Mouse (Mus musculus): ENCODE measurements around the gene Nfam1.
A peak's percentile ranks its signal among the peaks of the same experiment; 100 is the strongest.
"Not testable (repeated sequence)": the region's sequence is repeated elsewhere in the genome, so short reads cannot be mapped to it uniquely, and the experiment has no call there.

Gene Nfam1

GRCm38 (mm10) chr15:83032981-83033541 is at the start of gene Nfam1:
Gene Nfam1, minus strand, starts transcription at chr15:83033306.
- peak; percentile 50 for DNase-seq

GRCm38 (mm10) chr15:83075607-83076525 is 42.8 kb upstream of the Nfam1 start:
- peak; percentile 25 for DNase-seq

GRCm38 (mm10) chr15:83074179-83074578 is 41.1 kb upstream of the Nfam1 start:
- no peak for DNase-seq

GRCm38 (mm10) chr15:83071752-83072151 is 38.6 kb upstream of the Nfam1 start:
- DNase-seq, result no peak

GRCm38 (mm10) chr15:83070942-83071341 is 37.8 kb upstream of the Nfam1 start:
- no peak for DNase-seq

GRCm38 (mm10) chr15:83068270-83068669 is 35.2 kb upstream of the Nfam1 start:
- DNase-seq, result no peak

- no peak for DNase-seq
Measured at GRCm38 (mm10) chr15:83065543-83065942, 32.4 kb upstream of the Nfam1 start.

GRCm38 (mm10) chr15:83062582-83062981 is 29.5 kb upstream of the Nfam1 start:
- DNase-seq, result not testable (repeated sequence)

- DNase-seq, result peak; percentile 18
Measured at GRCm38 (mm10) chr15:83061689-83062088, 28.6 kb upstream of the Nfam1 start.

- no peak for DNase-seq
Measured at GRCm38 (mm10) chr15:83059233-83059660, 26.1 kb upstream of the Nfam1 start.

GRCm38 (mm10) chr15:83057533-83057932 is 24.4 kb upstream of the Nfam1 start:
- DNase-seq, result no peak

- peak; percentile 15 for DNase-seq
Measured at GRCm38 (mm10) chr15:83056378-83057083, 23.4 kb upstream of the Nfam1 start.

GRCm38 (mm10) chr15:83055569-83055968 is 22.5 kb upstream of the Nfam1 start:
- no peak for DNase-seq

- DNase-seq, result no peak
Measured at GRCm38 (mm10) chr15:83053261-83053660, 20.2 kb upstream of the Nfam1 start.

- DNase-seq, result no peak
Measured at GRCm38 (mm10) chr15:83052341-83053104, 19.4 kb upstream of the Nfam1 start.

GRCm38 (mm10) chr15:83046730-83047129 is 13.6 kb upstream of the Nfam1 start:
- no peak for DNase-seq

- DNase-seq, result no peak
Measured at GRCm38 (mm10) chr15:83046308-83046707, 13.2 kb upstream of the Nfam1 start.

- not testable (repeated sequence) for DNase-seq
Measured at GRCm38 (mm10) chr15:83045565-83045964, 12.5 kb upstream of the Nfam1 start.

- no peak for DNase-seq
Measured at GRCm38 (mm10) chr15:83043362-83043708, 10.2 kb upstream of the Nfam1 start.

- DNase-seq, result peak; percentile 75
Measured at GRCm38 (mm10) chr15:83042655-83043361, 9.7 kb upstream of the Nfam1 start.

- no peak for DNase-seq
Measured at GRCm38 (mm10) chr15:83040156-83040555, 7.0 kb upstream of the Nfam1 start.

GRCm38 (mm10) chr15:83038812-83039211 is 5.7 kb upstream of the Nfam1 start:
- no peak for DNase-seq
